Mouse (Mus musculus): ENCODE data around the gene Cyp1b1.

- TF ChIP-seq POLR2A (IDR thresholded peaks at IDR 0.05; ENCODE audit: borderline replicate concordance, insufficient read depth, low read length) (no peak), CTCF (IDR thresholded peaks at IDR 0.05; ENCODE audit: borderline replicate concordance, insufficient read depth, low read depth, low read length) (no peak)
Measured at GRCm38 (mm10) chr17:79705671-79706455, 9.0 kb downstream of the Cyp1b1 start.
